Mouse (Mus musculus): ENCODE results near the gene Vps50. TPM values are rescaled to one million over a fixed set of nuclear protein-coding genes. Genes with fewer than 3 reads are reported as not detected.
"Not testable (repeated sequence)": the region's sequence is repeated elsewhere in the genome, so short reads cannot be mapped to it uniquely, and the experiment has no call there.

Gene Vps50
- polyA plus RNA-seq, 1 experiment from 2014 or later: 24.8 TPM

GRCm38 (mm10) chr6:3544970-3545369 is 46.8 kb downstream of the Vps50 start:
- Histone ChIP-seq H3K4me3 (ENCODE audit: low read depth, low read length) (no peak overlapping the region), H3K27me3 (replicated peaks; ENCODE audit: control insufficient read depth, insufficient read depth, low read length) (no peaks in the 10 kb centered on the region), H3K36me3 (ENCODE audit: control insufficient read depth, insufficient read depth, low read length) (0 out of 2 replicates have a peak, but pooled peaks cover 7% of the 10 kb centered on the region), H3K27ac (replicated peaks; ENCODE audit: low read depth, low read length) (no peak overlapping the region), H3K9me3 (ENCODE audit: control insufficient read depth, low read length) (no peaks in the 10 kb centered on the region), H3K9ac (ENCODE audit: low read depth, low read length) (no peak overlapping the region), H3K4me1 (ENCODE audit: control insufficient read depth, insufficient read depth, low read length) (no peaks in the 10 kb centered on the region), H3K4me2 (ENCODE audit: low read depth, low read length) (no peak overlapping the region)
- WGBS: 66% methylated on average over 1 of the region's 1 CpGs
- no peak for ATAC-seq (ENCODE audit: low read depth)
- no peak for DNase-seq (ENCODE audit: low spot score)

GRCm38 (mm10) chr6:3548959-3549358 is 50.8 kb downstream of the Vps50 start:
- Histone ChIP-seq H3K36me3 (ENCODE audit: control insufficient read depth, insufficient read depth, low read length) (0 out of 2 replicates have a peak, but pooled peaks cover 7% of the 10 kb centered on the region), H3K9ac (ENCODE audit: low read depth, low read length) (no peak overlapping the region), H3K4me1 (ENCODE audit: control insufficient read depth, insufficient read depth, low read length) (no peaks in the 10 kb centered on the region), H3K9me3 (ENCODE audit: control insufficient read depth, low read length) (no peaks in the 10 kb centered on the region), H3K4me3 (ENCODE audit: low read depth, low read length) (no peak overlapping the region), H3K27me3 (replicated peaks; ENCODE audit: control insufficient read depth, insufficient read depth, low read length) (no peaks in the 10 kb centered on the region), H3K4me2 (ENCODE audit: low read depth, low read length) (no peak overlapping the region), H3K27ac (replicated peaks; ENCODE audit: low read depth, low read length) (no peak overlapping the region)
- no peak for ATAC-seq (ENCODE audit: low read depth)
- WGBS: 82% methylated on average over 3 of the region's 3 CpGs
- DNase-seq (ENCODE audit: low spot score): no peak

- 83% methylated on average over 1 of the region's 1 CpGs for WGBS
- no peaks in the 10 kb centered on the region for H3K9me3 ChIP-seq (ENCODE audit: control insufficient read depth, low read length)
- no peak overlapping the region for H3K4me2 ChIP-seq (ENCODE audit: low read depth, low read length)
- no peak overlapping the region for H3K4me3 ChIP-seq (ENCODE audit: low read depth, low read length)
- H3K9ac ChIP-seq (ENCODE audit: low read depth, low read length): no peak overlapping the region
- H3K27me3 ChIP-seq (replicated peaks; ENCODE audit: control insufficient read depth, insufficient read depth, low read length): no peaks in the 10 kb centered on the region
- DNase-seq (ENCODE audit: low spot score): no peak
- H3K36me3 ChIP-seq (ENCODE audit: control insufficient read depth, insufficient read depth, low read length): 0 out of 2 replicates have a peak, but pooled peaks cover 7% of the 10 kb centered on the region
- no peak overlapping the region for H3K27ac ChIP-seq (replicated peaks; ENCODE audit: low read depth, low read length)
- ATAC-seq (ENCODE audit: low read depth): no peak
- no peaks in the 10 kb centered on the region for H3K4me1 ChIP-seq (ENCODE audit: control insufficient read depth, insufficient read depth, low read length)
Observed at GRCm38 (mm10) chr6:3549992-3550391, 51.8 kb downstream of the Vps50 start.

GRCm38 (mm10) chr6:3552681-3553080 is 54.5 kb downstream of the Vps50 start:
- not testable (repeated sequence) for ATAC-seq (ENCODE audit: low read depth)

GRCm38 (mm10) chr6:3557177-3557576 is 59.0 kb downstream of the Vps50 start:
- Histone ChIP-seq H3K4me3 (ENCODE audit: low read depth, low read length) (no peak overlapping the region), H3K27ac (replicated peaks; ENCODE audit: low read depth, low read length) (no peak overlapping the region), H3K9ac (ENCODE audit: low read depth, low read length) (no peak overlapping the region), H3K4me2 (ENCODE audit: low read depth, low read length) (no peak overlapping the region), H3K4me1 (ENCODE audit: control insufficient read depth, insufficient read depth, low read length) (no peaks in the 10 kb centered on the region), H3K36me3 (ENCODE audit: control insufficient read depth, insufficient read depth, low read length) (no peaks in the 10 kb centered on the region), H3K9me3 (ENCODE audit: control insufficient read depth, low read length) (no peaks in the 10 kb centered on the region), H3K27me3 (replicated peaks; ENCODE audit: control insufficient read depth, insufficient read depth, low read length) (no peaks in the 10 kb centered on the region)
- DNase-seq (ENCODE audit: low spot score): no peak
- no peak for ATAC-seq (ENCODE audit: low read depth)
- 85% methylated on average over 4 of the region's 4 CpGs for WGBS

More at GRCm38 (mm10) chr6:3552681-3553080, 54.5 kb downstream of the Vps50 start:
- not testable (repeated sequence) for H3K27me3 ChIP-seq (replicated peaks; ENCODE audit: control insufficient read depth, insufficient read depth, low read length); H3K36me3 ChIP-seq (ENCODE audit: control insufficient read depth, insufficient read depth, low read length); DNase-seq (ENCODE audit: low spot score); H3K4me2 ChIP-seq (ENCODE audit: low read depth, low read length); H3K4me1 ChIP-seq (ENCODE audit: control insufficient read depth, insufficient read depth, low read length); H3K4me3 ChIP-seq (ENCODE audit: low read depth, low read length); H3K9me3 ChIP-seq (ENCODE audit: control insufficient read depth, low read length); H3K27ac ChIP-seq (replicated peaks; ENCODE audit: low read depth, low read length); H3K9ac ChIP-seq (ENCODE audit: low read depth, low read length)
- 81% methylated on average over 9 of the region's 9 CpGs for WGBS

GRCm38 (mm10) chr6:3560009-3560408 is 61.8 kb downstream of the Vps50 start:
- Histone ChIP-seq H3K4me1 (ENCODE audit: control insufficient read depth, insufficient read depth, low read length) (no peaks in the 10 kb centered on the region), H3K27ac (replicated peaks; ENCODE audit: low read depth, low read length) (no peak overlapping the region; the same call in 1 of the 2 replicates), H3K27me3 (replicated peaks; ENCODE audit: control insufficient read depth, insufficient read depth, low read length) (no peaks in the 10 kb centered on the region), H3K9me3 (ENCODE audit: control insufficient read depth, low read length) (no peaks in the 10 kb centered on the region), H3K36me3 (ENCODE audit: control insufficient read depth, insufficient read depth, low read length) (no peaks in the 10 kb centered on the region), H3K4me3 (ENCODE audit: low read depth, low read length) (no peak overlapping the region), H3K9ac (ENCODE audit: low read depth, low read length) (no peak overlapping the region), H3K4me2 (ENCODE audit: low read depth, low read length) (no peak overlapping the region)
- ATAC-seq (ENCODE audit: low read depth): peak; percentile 65
- peak; percentile 22 for DNase-seq (ENCODE audit: low spot score)
- 22% methylated on average over 5 of the region's 5 CpGs for whole genome bisulfite sequencing

- Histone ChIP-seq H3K9ac (ENCODE audit: low read depth, low read length) (no peak overlapping the region), H3K4me3 (ENCODE audit: low read depth, low read length) (no peak overlapping the region), H3K27ac (replicated peaks; ENCODE audit: low read depth, low read length) (no peak overlapping the region), H3K4me2 (ENCODE audit: low read depth, low read length) (no peak overlapping the region), H3K27me3 (replicated peaks; ENCODE audit: control insufficient read depth, insufficient read depth, low read length) (no peaks in the 10 kb centered on the region), H3K4me1 (ENCODE audit: control insufficient read depth, insufficient read depth, low read length) (no peaks in the 10 kb centered on the region), H3K9me3 (ENCODE audit: control insufficient read depth, low read length) (no peaks in the 10 kb centered on the region), H3K36me3 (ENCODE audit: control insufficient read depth, insufficient read depth, low read length) (no peaks in the 10 kb centered on the region)
- ATAC-seq (ENCODE audit: low read depth): no peak
- no peak for DNase-seq (ENCODE audit: low spot score)
Observed at GRCm38 (mm10) chr6:3562301-3562700, 64.1 kb downstream of the Vps50 start.

GRCm38 (mm10) chr6:3564118-3564517 is 65.9 kb downstream of the Vps50 start:
- not testable (repeated sequence) for H3K9ac ChIP-seq (ENCODE audit: low read depth, low read length); H3K4me1 ChIP-seq (ENCODE audit: control insufficient read depth, insufficient read depth, low read length); H3K4me2 ChIP-seq (ENCODE audit: low read depth, low read length); H3K4me3 ChIP-seq (ENCODE audit: low read depth, low read length); H3K36me3 ChIP-seq (ENCODE audit: control insufficient read depth, insufficient read depth, low read length); ATAC-seq (ENCODE audit: low read depth); H3K9me3 ChIP-seq (ENCODE audit: control insufficient read depth, low read length); H3K27ac ChIP-seq (replicated peaks; ENCODE audit: low read depth, low read length); H3K27me3 ChIP-seq (replicated peaks; ENCODE audit: control insufficient read depth, insufficient read depth, low read length); DNase-seq (ENCODE audit: low spot score)

- H3K4me2 ChIP-seq (ENCODE audit: low read depth, low read length): no peak overlapping the region
- WGBS: 92% methylated on average over 4 of the region's 4 CpGs
- no peak for DNase-seq (ENCODE audit: low spot score)
- ATAC-seq (ENCODE audit: low read depth): no peak
- H3K9me3 ChIP-seq (ENCODE audit: control insufficient read depth, low read length): no peaks in the 10 kb centered on the region
- H3K27me3 ChIP-seq (replicated peaks; ENCODE audit: control insufficient read depth, insufficient read depth, low read length): no peaks in the 10 kb centered on the region
- H3K4me3 ChIP-seq (ENCODE audit: low read depth, low read length): no peak overlapping the region
- H3K27ac ChIP-seq (replicated peaks; ENCODE audit: low read depth, low read length): no peak overlapping the region
- no peak overlapping the region for H3K9ac ChIP-seq (ENCODE audit: low read depth, low read length)
- H3K36me3 ChIP-seq (ENCODE audit: control insufficient read depth, insufficient read depth, low read length): no peaks in the 10 kb centered on the region
- no peaks in the 10 kb centered on the region for H3K4me1 ChIP-seq (ENCODE audit: control insufficient read depth, insufficient read depth, low read length)
Observed at GRCm38 (mm10) chr6:3565005-3565404, 66.8 kb downstream of the Vps50 start.

Data from embryonic facial prominence, embryonic 14.5 days (tissue).